Mouse (Mus musculus): ENCODE measurements at regions not wholly inside any gene's neighbourhood (a gene's known extent, or its start where the extent isn't known, plus 50 kb on each side); places are given as distances from the start of the nearest gene placed in this dataset.
"Not testable (repeated sequence)": the region's sequence is repeated elsewhere in the genome, so short reads cannot be mapped to it uniquely, and the experiment has no call there.

DNA sequence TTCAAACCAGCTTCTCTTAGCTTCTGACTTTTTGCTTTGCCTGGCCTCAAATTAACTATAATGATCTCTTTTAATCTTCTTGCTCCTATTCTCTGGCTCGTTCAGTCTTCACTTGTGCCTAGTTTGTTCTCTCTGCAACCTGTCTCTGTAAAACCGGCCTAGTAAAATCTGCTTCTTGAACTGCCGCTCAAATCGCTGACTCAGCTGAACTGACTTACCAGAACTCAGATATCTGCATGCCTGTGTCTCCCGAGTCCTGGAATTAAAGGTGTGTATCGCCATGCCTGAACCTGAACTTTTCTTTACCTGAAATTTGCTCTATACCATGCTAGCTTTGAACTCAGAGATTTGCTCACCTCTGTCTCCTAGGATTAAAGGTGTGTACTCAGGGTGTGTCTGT lies 212.2 kb downstream of the Glrx3 start:
- DNase-seq: no peak

DNA sequence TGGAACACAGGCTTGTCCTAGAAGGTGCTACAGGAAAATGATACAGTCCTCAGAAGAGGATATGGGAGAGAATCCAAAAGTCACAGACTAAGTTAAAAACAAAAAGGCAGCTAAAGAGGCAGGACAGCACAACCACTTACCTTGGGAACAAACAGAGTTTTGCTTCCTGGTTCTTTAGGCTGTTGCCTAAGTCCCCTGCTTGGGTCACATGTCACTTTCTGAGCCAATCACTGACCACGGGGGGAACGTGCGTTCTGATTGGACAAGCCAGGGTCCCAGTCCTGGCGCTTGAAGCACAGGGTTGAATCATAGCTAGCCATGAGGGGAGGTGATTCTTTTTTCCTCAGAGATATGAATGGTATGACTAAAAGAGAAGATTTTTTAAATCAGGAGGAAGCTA lies 216.4 kb downstream of the Glrx3 start:
- DNase-seq: no peak

DNA sequence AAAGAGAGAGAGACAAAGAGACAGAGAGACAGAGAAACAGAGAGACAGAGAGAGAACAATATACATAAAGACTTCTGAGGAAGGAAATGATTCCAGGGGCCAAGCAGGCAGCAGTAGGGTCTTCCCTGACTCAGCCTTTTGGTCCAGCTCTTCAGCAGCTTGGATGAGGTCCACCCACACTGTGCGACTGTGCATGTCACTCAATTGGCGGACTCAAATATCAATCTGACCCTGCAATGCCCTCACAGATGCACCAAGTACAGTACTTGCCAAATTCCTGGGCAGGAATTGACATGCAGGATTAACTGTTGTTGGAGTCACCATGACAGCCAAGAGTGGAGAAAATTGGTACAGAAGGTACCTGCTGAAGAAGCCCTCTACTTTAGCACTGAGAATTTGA lies 229.8 kb downstream of the Glrx3 start:
- no peak for DNase-seq

DNA sequence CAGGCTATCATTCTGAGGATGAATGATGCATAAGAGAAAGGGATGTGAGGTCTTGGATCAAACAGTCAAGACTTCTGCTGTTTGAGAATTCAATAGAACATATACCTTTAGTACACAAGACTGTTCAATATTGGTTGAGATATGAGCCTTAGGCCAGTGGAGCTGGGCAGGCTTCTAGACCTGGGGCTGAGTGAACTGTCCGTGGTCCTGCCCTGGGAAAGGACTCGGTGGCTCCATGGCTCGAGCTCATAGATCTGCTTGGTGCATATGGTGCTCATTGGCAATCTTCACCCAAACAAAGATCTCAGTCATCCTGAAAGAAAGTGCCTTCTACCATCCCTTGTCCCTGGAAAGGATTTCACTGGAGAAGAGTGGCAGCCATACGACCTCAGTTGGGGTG lies 233.7 kb downstream of the Glrx3 start:
- no peak for DNase-seq

DNA sequence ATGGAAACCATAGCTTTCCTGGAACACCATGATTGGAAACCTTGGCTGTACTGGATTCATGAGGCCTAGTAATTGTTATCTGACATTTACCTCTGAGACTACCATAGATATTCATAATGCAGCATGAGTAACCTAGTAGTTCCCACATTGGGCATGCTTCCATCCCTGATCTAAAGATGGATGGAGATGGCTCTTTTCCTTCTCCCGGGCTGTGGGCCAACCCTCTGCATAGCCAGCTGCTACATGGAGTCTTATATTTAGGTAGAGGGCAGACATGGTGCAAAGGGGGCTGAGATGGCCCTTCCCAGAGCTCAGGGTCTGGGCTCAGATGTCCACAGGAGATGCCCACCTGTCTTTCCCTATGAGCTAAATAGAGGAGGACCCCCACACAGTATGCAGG lies 237.2 kb downstream of the Glrx3 start:
- no peak for DNase-seq

DNA sequence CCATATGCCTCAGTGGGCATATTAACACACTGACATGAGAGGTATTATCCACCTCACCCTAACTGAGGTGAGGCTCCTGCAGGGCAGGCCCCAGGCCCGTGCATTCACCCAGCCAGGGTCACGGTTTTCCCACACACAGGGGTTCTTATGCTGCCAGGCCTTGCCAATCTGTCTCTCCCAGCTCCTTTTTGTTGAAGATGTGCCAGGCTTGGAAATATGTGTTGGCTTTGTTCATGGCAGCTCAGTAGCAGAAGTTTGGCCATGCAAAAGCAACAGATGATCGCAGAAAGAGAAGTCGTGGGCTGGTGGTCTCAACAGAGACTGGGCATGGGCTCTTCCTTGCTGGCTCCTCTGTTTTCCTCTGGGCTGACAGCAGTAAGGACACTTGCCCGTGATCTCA lies 238.0 kb downstream of the Glrx3 start:
- no peak for DNase-seq

DNA sequence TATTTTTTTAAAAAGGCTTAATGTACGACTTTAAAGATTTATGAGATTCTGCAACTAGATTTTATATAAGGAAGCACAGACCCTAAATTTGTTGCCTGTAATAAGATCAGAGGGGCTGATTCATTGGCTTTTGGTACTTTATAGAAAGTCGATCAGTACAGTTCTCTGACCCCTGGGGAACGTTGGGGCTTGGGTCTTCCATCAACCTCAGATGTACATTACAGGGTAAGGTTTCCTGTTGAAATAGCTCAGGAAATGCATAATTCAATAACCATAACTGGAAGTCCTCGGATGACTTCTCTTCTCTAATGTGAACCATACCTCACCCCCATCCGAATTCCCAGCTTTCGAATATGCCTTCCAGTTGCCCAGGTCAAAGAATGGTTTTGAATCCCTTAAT lies 247.4 kb downstream of the Glrx3 start:
- no peak for DNase-seq

DNA sequence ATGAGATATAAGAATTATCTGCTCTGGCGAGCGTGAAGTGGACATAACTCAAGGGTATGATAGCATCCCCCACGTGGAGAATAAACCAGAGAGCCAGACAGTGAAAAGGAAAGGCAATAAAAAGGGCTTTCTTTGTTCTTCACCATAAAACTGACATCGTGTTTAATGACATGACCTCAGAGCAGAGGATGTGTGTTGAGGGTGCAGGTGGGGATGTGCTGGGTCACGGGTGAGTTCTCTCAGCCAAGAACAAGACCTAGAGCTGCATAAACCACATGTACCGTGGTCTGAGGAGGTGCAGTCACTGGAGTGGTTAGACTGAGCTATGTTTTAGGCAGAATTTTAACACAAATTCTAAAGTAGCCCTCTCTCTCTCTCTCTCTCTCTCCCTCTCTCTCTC lies 247.9 kb downstream of the Glrx3 start:
- DNase-seq: no peak

DNA sequence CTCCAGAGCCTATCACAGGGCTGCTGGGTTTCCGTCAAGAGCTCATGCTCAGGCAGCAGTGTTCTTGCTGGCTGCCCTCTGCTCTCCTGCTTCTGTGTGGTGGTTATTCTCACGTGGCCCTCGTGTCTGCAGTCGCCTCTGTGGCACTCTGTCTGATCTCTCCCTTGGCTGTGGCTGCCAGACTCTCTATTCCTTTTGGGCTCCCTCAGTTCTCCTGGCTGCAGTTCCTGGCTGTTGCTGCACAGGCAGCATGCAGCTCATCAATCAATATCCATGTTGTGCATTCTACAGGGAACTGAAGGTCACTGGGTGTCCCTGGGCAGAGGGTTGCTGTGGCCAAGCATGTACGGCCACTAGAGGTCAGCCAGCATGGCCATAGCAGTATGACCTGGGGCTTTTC lies 259.4 kb downstream of the Glrx3 start:
- DNase-seq: no peak

DNA sequence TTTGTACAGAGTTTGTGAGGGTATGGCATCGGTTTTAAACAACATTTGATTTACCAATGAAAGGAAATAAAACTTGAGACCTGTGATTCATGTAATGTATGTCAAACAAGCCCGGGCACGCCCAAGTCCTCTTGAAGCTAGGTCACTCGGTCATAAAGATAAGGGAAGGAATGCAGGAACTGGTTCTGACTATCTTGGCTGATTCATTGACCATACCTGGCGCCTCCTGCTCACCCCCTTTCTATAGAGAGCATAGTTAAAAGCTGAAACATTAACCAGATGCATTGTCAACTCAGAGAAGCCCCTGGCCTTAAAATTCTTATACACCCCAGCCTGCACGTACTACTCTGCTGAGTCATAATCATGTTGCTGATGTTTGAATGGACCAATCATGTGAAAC lies 261.1 kb downstream of the Glrx3 start:
- not testable (repeated sequence) for DNase-seq

DNA sequence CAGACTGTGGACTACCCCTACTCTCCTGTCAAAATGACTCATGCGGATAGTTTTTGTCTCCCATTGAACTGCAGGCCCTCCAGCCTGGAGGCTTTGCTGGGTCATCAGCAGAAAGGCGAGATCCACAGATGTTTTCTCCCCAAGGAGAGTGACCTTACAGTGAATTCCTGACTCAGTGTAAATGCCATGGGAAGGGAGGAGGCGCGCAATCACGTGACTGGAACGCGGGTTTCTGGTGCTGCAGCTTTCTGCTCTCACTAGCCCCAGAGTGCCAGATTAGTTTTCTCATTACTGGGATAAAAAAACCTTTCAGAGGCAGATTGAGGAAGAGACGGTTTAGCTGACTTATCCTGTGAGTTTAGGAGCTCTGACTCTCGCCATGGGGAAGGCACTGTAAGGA lies 275.4 kb downstream of the Glrx3 start:
- no peak for DNase-seq

DNA sequence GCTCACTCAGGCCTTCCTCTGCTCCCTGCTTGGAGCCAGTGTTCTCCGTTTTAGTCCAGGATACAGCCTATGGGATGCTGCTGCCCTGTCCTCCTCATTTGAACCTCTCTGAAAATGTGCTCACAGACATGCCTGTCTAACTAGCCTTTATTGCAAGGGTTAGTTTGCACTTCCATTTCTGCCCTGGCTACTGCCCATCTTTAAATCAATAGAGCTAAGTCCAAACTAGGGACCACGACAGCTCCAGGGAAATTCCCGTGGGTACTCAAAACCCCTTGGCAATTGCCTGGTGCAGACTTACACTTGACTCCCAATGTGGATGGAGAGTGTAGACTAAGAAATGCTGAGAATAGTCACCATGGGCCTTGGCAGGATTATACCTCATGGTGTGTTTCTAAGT lies 276.4 kb downstream of the Glrx3 start:
- no peak for DNase-seq

DNA sequence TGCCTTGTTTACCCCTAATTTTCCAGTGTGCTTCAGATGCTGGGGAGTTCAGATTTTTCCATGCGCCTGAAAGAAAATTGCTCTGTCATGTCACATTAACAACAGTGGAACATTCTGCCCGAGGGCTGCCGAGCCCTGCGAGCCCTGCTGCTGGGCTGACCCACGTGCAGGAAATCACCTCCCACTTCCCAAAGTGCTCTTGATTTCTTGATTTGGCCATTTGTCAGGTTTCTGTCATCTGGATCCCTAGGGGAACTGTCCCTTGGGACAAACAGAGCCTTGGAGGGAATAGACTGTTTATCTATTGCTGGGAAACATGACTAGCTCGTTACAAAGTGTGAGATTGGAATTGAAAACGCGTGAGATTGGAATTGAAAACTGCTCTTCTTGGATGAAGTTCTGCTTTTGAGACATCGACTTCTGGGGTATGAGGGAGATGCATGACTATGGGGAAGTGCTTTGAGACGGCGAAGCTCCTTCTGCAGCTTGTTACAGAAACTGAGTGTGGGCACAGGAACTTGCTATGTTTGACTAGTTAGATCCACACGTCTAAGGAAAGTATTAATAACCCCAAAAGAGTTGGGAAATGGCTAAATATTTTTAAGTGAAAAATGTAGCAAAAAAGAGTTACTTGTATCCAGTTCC lies 277.0 kb downstream of the Glrx3 start:
- DNase-seq: no peak

DNA sequence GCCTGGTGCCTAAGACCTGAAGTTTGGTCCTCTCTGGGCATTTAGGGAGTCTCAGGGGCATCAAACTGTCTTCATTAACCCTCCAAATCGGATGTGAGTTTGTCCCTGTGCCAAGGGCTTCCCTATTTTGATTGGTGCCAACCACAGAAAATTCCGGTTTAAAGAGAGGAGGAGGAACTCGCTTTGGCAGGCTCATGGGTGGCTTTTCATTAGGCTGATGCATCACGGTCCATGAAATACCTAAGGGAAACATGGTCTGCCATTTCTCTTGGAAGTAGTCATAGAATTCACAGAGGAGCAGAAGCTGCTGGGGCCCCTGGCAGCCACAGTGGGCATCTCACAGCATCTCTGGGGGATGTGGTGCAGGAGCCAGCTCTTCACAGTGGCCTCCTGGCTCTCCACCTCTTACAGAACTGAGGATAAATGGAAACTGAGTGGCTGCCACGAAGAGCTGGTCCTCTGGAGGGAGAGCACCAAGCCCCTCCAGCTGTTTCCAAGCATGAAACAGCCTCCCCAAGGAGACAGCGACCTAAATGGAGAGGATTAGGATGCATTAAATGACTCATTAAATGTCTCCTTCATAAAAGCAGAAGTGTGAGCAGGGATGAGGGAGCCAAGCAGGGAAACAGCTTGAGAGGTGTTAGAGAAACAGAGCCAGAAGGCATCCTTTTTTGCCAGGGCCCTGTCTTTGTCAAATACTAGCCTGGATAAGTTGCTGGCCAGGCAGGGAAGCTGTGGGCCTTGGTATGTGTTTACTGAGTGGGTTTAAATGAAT lies 277.9 kb downstream of the Glrx3 start:
- DNase-seq: no peak

DNA sequence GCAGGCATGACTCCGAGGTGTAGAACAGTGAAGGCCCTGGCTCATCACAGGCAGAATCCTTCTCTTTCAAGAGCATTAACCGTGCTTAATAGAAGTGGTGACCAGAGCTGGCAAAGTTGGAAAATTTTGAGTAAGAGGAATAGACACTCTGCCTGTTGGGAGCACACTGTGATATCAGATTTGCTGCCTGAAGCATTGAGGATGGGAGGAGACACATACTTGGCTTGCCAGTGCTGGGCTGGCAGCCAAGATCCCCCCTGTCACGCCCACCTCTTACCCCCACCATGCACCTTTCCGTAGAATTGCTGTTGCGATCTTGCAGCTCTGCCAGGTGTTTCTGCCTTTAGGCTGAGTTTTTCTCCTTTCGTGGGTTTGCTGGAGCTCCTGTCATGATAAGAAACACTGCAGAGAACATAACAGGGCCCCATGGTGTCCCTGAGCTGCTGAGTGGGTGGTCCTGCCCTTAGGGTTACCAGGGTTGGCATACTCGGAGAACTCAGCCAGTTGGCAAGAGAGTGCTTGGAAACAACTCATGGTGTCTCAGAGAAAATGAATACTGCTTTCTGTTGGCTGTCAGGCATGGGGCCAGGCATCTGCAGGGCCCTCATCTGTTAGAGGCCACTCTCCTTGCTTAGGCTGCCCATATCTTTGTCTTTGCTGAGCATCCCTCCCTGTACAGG lies 286.1 kb downstream of the Glrx3 start:
- DNase-seq: no peak

DNA sequence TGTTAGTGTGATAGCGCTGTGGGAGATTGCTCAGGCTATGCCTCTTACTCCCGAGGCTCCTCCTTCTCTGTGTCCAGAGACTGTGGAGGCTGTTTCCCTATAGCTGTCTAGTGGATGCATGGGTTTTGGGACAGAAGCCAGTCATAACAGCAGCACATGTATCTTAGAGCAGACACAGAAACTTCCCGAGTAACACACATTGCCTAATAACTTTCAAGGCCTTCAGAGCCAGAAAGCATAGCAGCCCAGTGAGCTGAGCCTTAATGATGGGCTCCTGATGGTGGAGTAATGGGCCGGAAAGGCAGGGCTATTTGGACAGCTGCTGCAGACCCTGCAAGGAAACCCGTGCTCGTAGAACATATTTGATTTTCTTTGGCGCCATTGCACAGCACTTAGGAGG lies 288.6 kb downstream of the Glrx3 start:
- DNase-seq: no peak

DNA sequence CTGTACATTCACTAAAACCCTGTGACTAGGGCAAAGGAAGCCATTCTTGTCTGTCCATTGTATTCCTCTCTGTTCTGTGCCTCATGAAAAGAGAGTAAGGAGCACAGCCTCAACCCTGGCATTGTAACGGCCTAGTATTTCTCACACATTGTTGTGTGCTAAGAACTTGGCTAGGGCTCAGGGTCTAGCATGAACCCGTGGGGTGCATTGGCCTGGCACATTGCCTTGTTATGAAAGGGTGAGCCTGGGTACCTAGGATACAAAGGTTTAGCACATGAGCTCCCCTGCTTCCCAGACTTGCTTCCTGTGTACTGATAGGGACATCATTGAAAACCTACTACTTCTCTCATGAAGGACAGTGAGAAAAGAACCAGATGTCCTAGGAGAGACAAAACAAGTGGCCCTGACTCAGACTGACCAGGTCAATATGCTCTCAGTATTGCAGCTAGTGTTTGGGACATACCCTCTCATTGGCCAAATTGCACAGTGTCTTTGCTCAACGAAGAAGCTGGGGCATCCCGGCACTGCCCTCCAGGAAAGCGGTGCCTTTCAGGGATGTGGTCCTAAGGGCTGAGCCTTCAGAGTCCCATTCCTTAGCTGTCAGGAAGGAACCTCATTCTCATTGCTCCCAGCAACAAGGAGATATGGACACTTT lies 298.6 kb downstream of the Glrx3 start:
- no peak for DNase-seq

DNA sequence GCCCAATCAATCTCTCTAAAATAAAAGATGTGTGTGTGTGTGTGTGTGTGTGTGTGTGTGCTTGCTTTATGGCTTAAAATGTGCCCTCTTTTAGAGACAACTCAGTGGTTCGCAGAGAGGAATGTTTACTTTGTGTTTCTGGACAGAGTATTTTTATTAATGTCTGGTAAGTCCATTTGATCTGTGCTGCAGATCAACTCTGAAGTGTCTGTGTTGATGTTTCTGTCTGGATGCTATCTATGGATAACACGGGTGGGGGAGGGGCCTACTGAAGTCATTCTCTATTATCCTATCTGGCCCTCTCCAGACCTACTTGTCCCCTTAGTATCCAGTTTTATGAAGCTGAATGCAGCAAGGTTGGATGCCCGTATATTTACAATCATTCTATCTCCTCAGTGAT lies 304.3 kb downstream of the Glrx3 start:
- no peak for DNase-seq

DNA sequence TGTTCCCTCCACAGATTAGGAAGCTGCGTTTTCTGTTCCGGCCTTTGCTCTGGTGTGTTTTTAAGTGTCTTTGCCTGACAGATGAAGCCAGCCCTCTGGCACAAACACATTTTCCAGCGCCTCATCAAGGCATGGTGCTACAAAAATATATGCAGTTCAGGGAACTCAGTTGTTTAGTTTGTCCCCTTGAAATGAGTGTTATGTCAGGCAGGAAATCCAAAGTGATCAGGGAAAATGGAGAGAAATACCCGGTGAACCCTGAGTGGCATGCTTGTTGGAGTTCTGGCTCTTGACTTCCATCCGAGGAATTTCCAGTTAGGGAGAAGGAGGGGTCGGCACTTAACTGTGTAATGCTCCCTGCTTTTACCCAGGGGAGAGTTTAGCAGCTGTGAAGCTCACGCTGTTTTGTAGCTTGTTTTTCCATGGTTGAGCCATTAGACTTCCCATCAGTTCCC lies 304.9 kb downstream of the Glrx3 start:
- no peak for DNase-seq

DNA sequence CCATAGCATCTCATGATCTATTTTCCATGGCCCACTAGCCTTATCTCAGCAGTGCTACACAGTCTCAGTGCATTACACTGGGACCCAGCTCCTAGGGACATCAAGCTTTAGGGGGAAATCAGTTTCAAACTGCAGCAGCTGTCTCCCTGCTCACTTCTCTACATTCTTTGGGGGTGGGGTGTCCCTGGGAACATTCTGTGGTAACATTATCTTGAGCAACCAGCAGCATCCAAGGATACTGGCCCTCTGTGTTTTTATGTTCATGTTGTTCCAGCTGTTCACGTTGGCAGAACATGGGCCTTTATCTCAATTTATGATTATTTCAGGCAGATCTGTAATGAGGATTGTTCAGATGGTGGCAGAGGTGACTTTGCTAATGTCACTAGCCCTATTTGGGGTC lies 308.2 kb downstream of the Glrx3 start:
- DNase-seq: no peak

DNA sequence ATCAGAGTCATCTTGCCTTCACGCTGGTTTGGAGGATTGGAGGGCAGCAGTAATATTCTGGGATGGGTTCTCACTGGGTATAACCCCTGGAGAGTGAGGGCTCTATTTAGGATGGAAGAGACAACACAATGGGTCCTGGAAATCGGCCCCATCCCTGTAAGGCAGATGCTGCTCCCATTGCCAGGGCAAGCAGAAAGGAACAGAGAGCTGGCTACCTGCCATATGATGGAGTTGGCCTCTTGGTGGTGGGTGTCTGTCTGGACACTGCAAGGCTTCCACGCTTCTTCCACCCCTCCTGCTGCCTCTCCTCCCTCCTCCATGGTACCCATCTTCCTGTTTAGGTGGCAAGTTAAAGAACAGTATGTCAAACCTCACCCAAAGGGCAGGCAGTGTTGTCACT lies 308.6 kb downstream of the Glrx3 start:
- DNase-seq: no peak

DNA sequence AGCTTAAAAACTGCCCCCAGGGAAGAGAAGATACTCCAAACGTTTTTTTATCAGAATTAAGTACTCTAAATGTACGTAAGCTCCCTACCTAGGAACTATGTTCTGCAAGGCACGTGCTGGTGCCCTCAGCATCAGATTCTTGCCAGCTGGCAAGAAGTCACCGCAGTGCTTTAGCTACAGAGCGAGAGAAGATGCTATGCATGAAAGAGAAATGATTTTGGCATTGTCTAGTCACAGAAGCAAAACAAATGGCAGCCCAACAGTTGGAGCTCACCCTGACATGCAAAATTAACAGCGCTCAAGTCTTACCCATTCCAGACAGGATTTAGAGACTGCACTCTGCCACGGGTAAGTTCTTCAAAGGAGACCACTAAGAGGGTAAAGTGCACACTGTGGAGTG lies 311.5 kb downstream of the Glrx3 start:
- DNase-seq: no peak

DNA sequence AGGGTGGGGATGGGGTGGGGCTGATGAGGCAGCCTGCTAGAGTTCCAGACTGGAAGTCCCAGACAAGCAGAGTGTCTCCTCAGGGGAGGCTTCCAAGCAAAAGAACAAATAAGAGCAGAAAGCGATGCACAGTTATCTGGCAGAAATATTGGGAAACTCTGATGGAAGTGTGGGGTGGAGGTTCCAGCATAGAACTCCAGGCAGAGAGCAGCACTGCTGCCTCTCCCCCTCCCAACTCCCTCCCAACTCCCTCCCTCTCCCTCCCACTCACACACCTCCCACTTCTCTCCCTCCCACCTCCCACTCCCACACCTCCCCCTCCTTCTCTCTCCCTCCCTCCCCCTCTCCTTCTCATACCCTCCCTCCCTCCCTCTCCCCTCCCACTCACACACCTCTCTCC lies 313.3 kb downstream of the Glrx3 start:
- DNase-seq: no peak

Data from B cell, adult 2 months (primary cell).